Mouse (Mus musculus) ES-E14 (cell line): ENCODE measurements around the gene Rpl4.

ENCODE experiments used
- CHD2 ChIP-seq: IDR thresholded peaks from 2 replicates; pipeline ENCODE4 v1.6.1; 2014; ENCODE audit warnings: mild to moderate bottlenecking, low read depth, low read length, inconsistent platforms
- MAFK ChIP-seq: IDR thresholded peaks from 2 replicates; pipeline ENCODE4 v1.6.1; 2014; ENCODE audit warnings: mild to moderate bottlenecking, low read depth, low read length, inconsistent platforms; ENCODE audit not compliant: insufficient read depth

DNA sequence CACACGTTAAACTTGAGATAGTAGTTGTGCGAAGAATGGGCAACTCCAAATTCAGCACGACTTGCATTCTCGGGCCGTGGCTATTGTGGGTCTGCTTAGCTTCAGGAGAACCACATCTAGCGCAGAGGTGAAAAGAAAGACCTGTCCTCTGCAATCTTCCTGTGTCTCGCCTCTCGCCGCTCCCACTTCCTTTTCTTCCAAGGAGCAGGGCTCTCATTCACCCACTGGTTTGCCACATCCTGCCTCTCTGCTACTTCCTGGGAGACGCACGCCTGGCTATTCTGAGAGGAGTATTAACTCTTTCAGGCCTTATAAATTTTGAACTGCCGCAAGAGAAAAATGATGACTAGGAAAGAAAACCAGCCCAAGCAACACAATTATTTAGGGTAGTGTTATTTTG, 54.6 kb downstream of the Rpl4 start:
- TF ChIP-seq MAFK (no peak), CHD2 (no peak)
